Mouse (Mus musculus): ENCODE results near the gene Cdh23.

Cdh23 gene

DNA sequence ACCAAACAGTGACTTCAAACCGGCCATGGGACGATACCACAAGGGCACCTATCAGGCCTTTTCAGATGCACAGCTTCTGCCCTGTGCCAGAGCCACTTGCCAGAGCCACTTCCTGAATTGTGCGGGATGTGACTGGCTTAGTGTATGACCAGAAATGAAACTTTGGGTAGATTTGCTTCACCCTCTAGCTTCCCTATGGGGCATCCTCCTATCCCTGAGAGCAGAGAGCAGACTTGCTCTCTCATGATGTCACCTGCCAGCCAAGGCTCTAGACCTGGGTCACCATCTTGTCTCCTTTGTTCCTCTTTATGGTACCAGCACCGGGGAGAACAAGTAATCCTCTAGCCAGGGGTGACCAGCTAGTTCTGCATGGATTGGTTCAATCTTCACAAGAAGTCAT is 10.0 kb upstream of the Cdh23 start:
- DNase-seq: no peak

DNA sequence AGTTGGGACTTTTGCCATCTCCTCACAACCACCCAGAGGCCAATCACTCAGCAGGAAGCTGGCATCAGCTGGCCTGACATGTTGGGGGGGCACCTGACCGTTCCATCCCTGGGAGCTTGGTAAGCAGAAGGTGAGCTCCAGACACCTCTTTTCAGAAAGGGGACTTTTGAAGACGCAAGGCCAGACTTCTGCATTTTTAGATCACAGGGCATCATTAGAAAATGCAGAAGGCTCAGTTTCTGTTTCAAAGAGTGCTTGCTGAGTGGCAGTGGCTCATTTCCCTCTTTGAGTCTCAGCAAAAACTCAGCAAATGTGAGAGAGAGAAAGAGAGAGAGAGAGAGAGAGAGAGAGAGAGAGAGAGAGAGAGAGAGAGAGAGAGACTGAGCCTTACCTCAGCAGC is 8.8 kb upstream of the Cdh23 start:
- DNase-seq: no peak

DNA sequence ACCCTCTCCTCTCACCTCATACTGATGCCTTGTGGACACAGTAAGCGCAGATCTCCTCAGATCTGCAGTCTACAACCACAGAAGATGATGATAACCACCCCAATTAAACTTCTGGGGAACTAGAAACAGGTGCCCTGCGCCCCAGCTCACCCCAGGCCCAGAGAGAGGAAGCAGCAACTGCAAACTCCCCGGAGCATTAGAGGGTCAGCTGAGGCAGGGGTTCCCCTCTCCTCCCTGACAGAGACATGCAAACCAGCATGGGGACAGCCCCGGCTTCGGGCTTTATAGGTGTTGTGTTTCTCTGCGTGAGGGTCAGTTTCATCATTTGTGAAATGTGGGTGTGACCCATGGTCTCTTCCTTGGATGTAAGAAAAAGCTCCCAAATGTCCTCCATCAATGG is 1.5 kb upstream of the Cdh23 start:
- no peak for DNase-seq

DNA sequence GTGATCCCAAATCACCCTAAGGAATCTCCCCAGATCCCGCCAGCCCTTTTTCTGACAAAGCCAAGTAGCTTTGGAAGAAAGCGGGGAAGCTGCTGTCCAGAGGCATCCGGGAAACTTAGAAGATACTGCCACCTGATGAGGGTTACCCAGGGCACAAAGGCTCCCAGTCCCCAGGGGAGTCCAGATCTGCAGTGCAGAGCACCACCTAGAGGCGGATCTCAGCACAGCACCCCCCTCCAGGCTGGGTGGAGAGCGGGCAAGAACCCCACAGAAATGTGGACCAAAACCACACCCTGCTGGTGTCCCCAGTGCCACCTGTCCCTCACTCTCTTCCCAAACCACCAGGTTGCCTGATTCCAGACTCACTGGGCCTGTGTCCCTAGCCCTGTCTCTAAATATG is 685 bp upstream of the Cdh23 start:
- DNase-seq: peak; percentile 54 to 66

DNA sequence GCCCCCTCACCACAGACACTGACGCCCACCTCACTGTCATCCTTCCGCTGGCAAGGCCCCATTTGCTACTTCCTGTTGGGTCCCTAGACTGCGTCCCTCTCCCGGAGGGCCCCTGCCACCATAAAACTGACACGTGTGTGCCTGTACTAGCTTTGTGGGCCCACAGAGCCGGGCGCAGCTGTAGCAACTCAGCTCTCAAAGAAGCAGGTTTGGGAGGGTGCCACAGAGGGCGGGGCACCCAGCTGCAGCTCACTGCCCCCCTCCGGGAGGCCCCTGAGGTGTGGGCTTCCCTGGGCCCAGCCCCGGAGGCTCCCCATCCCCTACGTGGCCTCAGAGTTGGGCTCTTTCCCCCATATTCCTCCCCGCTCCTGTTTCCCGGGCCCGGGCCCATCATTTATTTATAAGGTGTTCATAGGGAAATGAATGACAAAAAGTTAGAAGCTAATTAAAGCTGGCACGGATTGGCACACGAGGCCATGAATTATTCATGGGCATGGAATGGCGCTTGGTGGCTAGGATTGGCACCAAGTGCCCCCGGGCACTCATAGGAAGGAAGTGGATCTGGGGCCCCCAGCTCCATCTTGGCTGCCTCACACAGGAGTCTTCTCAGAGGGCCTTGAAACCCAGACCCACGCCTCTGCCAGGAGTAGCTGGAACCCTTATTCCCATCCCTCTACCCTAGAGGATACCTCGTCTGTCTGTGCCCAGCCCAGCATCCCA is 4.5 kb downstream of the Cdh23 start:
- no peak for DNase-seq

DNA sequence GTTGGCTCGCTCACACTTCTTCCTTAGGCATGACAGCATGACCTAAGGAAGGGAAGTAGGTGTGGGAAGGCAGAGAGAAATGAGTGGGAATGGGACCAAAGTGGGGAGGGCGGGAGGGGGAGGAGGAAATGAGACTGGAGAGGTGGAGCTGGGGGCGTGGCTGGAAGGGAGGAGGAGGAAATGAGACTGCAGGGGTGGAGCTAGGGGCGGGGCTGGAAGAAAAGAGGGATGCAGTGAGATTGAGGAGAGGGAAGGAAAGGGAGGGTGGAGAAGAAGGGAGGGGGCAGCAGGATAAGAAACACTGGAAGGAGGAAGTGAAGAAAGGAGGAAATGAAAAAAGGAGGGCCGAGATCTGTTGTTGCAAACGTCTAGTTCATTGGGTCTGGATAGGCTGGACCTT is 5.3 kb downstream of the Cdh23 start:
- no peak for DNase-seq

DNA sequence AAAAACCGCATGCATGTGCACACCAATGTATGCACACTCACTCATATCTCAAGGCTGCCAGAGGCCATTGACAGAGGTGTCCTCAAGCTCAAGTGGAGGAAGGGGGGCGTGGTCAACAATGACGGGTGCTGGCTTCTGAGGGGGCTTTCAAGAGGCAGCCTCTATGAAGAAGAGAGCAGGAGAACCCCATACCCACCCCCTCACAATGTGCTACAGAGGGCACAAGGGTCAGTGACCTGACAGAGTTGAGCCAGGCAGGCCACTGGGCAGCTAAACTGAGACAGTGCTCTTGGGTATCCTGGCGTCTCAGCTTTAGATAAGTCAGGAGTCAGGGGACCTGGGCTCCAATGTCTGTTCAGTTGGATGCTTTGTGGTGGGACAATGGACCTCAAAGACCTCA is 6.9 kb downstream of the Cdh23 start:
- no peak for DNase-seq

DNA sequence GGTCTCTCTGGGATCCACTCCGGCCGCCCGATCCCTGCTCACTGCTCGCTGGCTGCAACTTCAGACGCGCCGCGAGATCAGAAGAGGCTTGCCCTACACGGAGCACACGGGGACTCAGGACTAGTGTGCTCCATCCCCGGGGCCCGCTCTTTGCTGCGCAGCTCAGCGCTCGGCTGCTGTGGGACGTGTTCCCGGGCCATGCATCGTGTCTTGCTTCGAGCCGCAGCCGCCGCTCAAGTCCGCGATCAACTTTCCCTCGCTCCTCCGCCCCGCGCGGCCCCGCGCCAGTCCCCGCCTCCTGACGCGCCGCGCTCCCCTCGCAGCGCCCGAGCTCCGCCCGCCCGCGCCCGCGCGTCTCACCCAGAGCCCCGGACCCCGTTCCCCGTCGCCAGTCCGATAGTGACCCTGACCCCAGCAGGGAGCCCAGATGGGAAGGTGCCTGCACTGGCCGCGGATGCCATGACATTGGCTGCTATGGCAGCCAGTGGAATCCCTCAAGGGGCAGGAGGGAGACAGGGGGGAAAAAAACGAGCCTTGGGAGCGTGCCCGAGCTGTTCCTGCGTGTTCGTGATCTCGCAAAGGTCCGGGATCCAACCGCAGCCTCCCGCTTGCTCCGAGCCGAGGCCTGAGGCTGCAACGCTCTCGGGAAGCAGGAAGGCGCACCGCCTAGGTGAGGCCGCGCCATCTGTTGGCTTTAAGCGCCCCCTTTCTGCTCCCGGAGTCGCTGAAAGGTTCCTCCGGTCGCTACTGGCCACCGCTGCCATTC is 9.1 kb downstream of the Cdh23 start:
- peak; percentile 59 to 65 for DNase-seq

DNA sequence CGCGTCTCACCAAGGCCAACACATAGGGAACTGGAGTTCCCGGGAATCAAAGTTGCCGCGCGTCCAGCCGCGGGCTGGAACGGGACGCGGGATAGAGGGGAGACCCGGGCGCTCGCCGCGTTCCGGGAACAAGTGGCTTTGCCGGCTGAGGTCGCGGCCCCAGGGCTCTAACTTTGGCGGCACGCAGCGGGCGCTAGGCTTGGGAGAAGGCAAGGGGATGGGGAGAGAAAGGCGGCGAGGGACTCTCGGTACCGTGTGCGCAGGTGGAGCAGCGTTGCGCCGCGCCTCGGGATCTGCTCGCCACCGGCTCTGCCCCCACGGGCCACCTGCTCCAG is 9.7 kb downstream of the Cdh23 start:
- no peak for DNase-seq

DNA sequence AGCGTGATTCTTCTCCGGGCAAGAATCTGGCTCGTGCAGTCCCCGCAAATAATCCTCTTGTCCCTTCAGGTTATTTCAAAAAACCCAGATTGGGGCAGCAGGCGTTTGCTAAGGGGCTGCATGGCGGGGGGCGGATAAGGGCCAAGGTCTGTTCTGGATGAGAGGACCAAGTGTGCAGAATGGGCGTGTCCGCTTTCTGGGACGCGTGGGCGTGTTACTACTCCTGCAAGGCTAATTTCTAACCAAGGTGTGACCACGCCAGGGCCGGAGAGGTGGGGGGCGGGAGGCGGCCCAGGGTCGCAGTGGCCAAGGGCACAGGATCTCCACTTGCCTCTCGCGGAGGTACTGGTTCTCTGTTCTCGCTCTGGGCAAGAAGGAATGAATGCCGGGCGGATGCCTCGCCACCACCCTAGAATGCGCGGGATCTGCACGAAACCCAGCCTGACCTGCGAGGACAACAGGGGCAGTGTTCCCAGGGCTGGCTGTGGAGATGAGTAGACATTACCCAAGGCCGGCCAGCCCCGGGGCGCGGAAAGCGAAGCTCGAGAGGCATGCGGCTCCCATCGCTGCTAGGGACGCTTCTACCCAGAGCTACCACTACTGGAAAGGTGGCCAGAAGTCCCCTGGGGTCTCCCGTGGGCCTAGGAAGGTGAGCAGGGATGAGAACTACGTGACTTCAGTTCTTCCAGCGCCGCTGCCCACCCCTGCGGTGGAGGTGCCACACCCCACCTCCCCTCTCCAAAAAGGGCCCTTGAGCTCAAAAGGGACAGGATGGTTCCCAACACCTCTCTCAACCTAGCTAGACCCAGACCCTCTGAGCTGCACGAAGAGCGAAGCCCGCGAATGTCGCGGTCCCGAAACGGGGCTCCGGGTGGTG is 10.3 kb downstream of the Cdh23 start:
- no peak for DNase-seq

DNA sequence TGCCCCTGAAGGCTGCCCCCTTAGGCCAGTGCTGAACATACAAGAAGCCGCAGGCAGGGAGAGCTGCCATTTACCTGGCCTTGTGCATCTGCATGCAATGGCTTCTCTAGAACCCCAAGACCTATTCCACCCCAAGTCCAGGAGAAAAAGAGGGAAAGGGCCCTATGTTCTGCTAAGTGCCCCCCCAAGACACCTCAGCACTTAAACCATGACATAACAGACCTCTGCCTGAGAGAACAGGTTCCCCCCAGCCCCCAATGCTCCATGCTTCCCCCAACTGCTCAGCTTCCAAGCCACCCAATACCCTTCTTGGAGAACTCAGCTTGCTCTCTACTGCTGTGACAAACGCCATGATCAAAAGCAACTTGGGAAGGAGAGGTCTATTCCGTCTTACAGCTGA is 17.4 kb downstream of the Cdh23 start:
- no peak for DNase-seq

DNA sequence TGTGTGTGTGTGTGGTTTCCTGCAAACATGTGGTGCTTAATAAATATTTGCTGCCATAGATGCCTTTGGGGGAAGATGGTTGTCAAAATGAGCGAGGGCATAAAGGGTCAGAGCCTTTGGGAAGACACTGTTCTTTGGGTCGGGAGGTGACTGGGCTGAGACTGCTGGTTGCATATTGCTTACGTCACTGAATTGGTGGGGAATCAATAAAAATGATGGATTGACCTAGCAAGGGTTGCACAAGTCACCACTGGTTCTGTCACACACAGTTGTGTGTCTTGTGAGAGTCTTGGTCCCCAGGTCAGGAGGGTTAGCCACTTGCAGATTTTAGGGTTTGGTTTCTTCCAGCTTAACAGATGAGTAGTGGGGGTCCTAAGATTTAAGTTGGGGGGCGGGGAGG is 19.0 kb downstream of the Cdh23 start:
- no peak for DNase-seq

DNA sequence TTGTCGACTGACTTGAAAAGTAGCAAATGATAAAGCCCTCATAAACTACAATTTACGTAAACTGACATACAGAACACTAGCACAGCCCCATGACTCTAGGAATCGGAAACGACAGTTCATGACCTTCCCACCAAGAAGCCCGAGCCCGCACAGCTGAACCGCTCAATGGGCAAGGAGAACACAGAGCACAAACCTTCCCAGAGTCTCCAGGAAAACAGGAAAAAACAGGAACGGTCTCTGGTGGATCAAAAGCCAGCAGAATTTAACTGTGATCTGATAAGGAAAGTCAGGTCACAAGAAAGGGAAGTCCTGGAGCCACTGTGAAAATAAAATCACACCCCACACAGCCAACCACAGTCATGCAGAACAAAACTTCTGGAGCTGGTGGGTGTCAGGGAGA is 26.1 kb downstream of the Cdh23 start:
- DNase-seq: no peak

DNA sequence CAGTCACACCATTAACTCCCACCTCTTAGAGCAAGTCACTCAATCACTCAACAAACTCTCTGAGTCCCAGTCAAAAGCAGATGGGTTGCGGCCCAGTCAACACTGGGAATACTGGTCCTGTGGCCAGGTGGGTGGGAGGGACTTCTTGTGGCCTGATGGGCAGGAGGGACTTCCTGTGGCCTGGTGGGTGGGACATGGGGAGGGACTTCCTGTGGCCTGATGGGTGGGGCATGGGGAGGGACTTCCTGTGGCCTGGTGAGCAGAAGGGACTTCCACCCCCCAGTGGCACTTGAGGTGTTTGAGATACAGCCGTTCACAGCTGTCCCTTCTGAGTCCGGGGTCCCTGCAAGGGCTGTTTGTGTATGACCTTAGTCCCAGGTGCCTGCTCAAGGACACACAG is 27.7 kb downstream of the Cdh23 start:
- DNase-seq: no peak

DNA sequence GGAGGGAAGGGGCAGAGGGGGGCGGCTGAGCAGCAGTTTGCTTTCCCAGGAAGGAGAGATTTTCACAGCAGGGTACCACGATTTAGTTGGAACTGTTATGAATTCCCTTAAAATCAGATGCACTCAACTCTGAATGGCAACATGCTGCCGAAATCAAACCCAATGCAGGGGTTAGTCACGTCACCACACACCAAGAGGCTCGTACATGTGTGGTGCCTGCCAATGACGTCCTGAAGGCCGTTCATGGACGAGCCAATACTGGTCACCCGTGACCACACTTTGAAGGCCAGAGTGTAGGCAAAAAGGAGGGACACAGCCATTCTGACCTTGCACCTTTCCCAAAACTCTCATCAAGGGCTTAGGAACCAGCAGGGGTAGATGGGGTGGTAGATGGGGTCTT is 35.3 kb downstream of the Cdh23 start:
- no peak for DNase-seq

DNA sequence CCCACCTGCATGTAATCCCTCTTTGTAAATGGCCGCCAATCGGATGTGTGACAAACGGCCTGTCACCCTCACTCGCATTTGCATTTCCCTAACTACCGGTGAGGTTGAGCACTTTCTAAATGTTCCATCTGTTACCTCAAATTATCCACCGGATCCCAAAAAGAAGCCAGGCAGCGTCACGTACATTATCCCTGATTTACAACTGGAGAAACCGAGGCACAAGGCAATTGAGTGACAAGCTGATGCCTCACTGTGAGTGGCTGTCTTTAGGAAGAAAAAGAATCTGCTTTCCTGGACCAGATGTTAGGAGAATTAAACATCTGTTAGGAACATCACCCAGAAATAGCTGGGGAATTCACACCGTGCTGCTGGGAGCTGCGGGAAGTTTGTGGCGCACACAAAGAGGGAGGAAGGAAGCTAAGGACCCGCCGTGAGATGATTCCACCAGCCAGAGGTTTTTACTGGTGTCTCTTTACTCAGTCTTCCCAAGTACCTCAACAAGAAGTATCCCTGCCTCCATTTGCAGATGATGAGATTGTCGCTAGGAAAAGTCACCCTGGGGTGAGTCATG is 36.8 kb downstream of the Cdh23 start:
- DNase-seq: no peak

DNA sequence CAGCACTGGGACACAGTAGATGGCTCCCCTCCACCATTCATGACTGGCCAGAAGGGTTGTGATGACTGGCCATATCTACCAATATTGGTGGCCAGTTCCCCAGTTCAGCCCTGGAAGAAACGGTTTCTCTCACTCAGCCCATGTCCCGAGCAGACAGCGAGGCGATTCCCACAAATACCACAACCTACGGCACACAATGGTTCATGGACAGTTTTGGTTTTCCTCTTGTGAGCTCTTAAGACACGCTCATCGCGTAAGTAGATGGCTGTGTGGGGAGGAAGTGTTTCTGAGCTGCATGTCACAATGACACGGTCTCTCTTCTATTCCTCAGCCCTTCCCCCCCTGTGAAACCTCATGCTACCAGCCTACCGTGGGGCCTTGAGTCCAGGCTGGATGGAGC is 38.1 kb downstream of the Cdh23 start:
- DNase-seq: no peak

DNA sequence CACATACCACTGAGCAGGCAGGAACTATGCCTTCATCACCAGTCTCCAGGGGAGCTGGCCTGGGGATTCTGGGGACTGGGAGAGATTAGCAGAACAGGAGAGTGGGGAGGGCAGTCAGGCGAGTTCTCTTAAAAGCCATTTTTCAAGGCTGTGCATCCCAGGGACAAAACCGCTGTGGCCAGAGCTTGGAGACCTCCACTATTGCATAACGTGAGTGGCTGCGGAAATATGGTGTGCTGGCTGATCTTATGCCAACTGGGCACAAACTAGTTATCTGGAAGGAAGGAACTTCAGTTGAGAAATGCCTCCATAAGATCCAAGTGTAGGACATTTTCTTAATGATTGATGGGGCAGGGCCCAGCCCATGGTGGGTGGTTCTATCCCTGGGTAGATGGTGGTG is 42.6 kb downstream of the Cdh23 start:
- no peak for DNase-seq

DNA sequence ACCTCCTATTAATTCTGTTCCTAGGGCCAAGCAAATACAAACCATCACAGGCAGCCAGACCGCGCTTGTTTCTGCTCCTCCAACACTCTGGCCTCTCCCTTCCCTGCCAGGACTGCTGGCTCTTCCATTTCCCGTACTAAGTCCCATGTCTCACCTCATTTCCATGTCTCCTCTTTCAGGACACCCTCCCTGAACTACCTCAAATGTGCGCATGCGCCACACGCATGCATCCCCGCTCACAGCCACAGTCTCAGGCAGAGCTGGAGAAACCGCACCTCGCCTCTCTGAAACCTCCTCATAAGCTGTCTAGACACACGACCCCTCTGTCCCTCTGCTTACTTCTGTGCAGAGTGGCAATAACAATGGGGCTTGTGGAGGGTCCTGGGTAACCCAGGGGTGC is 43.2 kb downstream of the Cdh23 start:
- no peak for DNase-seq

DNA sequence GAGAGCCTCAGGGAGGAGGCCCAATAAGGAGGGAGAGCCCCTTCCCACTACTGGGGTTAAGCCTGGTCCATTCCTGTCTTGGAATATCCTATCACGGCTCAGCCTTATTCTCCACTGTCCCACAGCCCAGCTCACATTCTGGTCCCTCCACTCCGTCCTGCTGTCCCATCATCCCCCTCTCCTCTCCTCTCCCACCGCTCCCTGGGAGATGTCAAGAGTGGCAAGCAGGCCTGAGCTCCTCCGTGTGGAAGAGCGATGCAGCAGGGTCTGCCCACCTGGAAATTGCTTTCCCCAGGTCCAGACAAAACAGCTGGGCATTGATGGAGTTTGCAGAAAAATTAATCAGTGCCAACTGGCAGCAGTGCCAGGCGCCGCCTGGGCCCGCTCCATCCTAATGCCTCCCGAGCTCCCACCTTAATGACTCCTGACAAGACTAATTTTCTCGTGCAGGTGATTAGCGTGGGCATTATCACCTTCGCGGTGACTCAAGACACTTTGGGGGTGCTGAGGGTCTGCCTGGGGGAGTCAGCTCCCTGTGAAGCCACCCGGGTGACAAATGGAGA is 52.1 kb downstream of the Cdh23 start:
- DNase-seq: no peak

DNA sequence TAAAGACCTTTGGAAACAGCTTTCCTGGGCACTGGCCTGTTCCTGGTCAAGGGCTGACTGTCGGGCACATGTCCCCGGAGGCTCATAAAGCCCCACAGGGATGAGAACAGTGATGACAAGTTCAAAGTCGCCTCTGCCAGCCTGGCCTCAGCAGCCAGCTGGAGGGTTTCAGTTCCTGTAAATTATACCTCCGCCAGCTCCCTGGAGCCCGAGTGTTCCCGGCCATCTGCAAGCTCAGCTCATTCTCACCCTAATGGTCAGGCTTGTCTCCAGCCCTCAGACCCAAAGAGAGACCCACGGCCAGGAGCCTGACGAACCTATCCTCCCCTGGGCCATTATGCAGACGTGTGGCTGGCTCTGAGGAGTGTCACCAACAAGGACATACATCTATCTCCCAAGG is 57.0 kb downstream of the Cdh23 start:
- DNase-seq: peak; percentile 13 to 15

DNA sequence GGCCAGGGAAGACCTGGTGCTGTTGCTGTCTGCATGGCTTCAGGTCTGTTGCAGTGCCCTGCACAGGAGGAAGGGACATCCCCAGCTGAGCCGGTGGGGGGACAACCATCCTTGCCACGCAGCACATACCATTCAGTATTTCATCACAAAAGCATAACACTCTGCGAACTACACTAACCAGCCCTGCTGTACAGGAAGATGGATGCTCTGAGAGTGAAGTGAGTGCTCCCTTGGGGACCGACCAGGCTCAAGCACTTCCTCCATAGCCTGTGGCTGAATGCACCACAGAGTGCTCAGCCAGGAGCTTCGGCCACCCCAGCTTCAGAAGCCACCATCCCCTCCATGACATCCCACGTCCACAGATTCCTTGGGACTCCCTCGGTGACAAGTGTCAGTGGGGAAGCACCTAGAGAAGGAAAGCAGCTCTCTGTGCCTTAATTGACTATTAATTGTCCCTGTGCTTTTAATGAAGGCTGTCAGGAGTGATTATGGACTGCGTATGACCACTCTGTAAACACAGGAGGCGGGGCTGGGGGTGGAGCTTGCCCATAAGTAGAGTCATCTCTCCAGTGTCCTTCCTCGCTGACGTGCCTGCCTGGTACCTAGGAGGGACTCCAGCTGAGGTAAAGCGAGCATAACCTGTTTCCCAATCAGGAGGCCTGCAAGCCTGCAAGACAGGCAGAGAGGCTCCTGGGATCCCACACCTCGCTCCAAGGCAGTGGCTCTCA is 60.6 kb downstream of the Cdh23 start:
- no peak for DNase-seq

DNA sequence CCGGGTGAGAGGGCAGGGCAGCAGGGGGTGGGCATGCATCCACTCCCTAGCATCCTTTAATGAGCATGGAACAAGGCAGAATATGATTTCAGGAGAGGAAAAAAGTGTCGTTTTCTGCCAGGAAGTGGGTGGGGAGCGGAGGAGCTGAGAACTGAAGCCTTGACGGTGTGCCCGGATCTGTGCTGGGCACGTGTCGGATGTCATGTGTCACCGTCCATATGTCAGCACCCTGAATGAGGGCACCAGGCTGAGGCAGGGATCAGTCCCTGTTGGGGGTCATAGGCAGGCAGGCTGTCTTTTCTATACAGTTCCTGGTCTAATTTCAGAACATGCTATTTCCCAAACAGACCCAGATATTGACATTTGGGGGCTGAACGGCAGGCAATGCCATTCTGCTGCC is 61.9 kb downstream of the Cdh23 start:
- peak; percentile 67 to 73 for DNase-seq

All from cerebellum, adult 18-20 months (tissue).